Mouse (Mus musculus): ENCODE data around the gene Stpg4. TPM values are rescaled to one million over a fixed set of nuclear protein-coding genes. Genes with fewer than 3 reads are reported as not detected.

Gene Stpg4
- total RNA-seq (2017), result not detected in 3 replicates

GRCm38 (mm10) chr17:87427511-87427910, at the start of gene Stpg4:
Gene Stpg4, minus strand, starts transcription at chr17:87427741.
- no peak for ATAC-seq (replicated peaks; ENCODE audit: insufficient number of reproducible peaks, low FRiP score, low TSS enrichment, poor library complexity, severe bottlenecking)

DNA sequence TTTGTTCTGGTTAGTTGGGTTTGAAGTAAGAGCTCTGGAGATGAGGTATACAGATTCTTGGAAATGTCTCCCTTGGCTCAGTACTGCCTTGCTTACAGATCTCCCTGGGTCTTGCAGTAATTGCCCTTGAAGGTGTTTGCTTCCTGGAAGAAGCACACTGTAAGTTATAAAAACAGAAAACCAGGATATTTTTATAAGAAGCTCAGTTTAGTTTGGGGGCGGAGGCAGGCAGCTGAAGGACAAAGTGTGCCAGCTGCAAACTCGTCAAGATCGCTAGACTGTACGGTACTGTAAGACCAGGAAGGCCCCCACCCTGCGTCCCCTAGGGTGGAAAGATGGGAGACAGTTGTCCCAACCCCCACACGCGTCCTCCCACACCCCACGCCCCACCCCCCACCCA, 47.8 kb upstream of the Stpg4 start:
- ATAC-seq (replicated peaks; ENCODE audit: insufficient number of reproducible peaks, low FRiP score, low TSS enrichment, poor library complexity, severe bottlenecking), result no peak

DNA sequence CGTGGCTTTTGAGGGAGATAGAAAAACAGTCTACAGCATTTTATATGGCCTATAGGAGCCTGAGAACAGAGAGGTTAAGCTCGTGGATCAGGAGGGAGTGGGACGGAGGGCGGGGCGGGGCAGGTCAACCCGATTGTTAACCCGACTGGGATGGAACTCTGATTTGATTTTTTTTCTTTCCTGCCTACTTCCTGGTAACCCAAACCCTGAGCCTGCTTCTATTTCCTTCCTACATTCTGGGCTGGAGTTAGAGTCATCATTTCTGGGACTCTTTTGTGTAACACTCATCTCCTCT, 46.9 kb upstream of the Stpg4 start:
- no peak for ATAC-seq (replicated peaks; ENCODE audit: insufficient number of reproducible peaks, low FRiP score, low TSS enrichment, poor library complexity, severe bottlenecking)

- ATAC-seq (replicated peaks; ENCODE audit: insufficient number of reproducible peaks, low FRiP score, low TSS enrichment, poor library complexity, severe bottlenecking), result peak; percentile 72
Observed at GRCm38 (mm10) chr17:87473736-87474500, 46.4 kb upstream of the Stpg4 start.

DNA sequence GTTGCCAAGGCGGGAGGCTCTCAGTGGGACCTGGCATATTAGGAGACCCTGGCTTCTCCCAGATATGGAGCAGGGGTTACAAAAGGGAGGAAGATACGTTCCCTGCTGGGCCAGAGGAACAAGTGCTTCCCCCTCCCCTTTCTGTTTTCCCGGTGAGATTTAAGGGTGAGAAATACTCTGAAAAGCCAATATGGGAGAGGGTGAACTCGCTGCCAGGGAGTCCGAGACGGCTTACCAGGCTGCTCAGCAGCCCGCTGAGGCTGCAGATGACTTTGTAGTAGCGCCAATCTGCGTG, 45.8 kb upstream of the Stpg4 start:
- ATAC-seq (replicated peaks; ENCODE audit: insufficient number of reproducible peaks, low FRiP score, low TSS enrichment, poor library complexity, severe bottlenecking), result no peak

DNA sequence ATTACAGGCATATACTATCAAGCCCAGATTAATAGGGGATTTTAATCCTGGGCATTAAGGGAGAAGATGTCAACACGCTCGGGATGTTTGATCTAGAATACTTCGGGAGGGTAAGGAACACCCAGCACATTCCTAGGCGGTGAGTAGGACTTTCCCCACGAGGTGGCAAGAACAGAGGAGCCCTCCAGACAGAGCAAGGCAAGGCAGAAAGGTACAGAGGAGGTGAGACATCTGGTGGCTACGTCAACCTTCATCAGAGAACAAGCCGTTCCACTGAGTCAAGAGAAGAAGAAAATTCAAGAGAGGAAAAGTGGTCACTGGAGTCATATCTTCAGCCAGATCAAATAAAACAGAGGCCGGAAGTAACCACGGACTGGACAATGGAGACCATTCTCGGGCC, 45.3 kb upstream of the Stpg4 start:
- no peak for ATAC-seq (replicated peaks; ENCODE audit: insufficient number of reproducible peaks, low FRiP score, low TSS enrichment, poor library complexity, severe bottlenecking)

DNA sequence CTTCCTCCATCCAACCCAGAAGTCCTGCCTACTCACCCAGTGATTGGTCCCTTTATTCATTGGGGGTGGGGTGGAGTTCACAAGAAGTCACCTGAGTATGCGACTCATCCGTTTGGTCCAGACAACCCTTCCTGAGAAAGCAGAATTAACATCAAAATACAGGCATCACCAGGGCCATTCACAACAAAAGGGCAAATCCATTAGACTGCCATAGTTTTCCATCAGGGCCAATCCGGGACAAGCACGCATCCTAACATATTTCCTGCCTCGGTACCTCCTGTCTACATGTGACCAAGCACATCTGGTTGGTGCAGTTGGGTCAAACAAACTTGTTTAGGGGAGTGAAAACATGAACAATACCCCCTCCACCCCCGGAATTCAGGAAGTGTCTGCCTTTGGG, 44.1 kb upstream of the Stpg4 start:
- no peak for ATAC-seq (replicated peaks; ENCODE audit: insufficient number of reproducible peaks, low FRiP score, low TSS enrichment, poor library complexity, severe bottlenecking)

GRCm38 (mm10) chr17:87470797-87471196, 43.3 kb upstream of the Stpg4 start:
- ATAC-seq (replicated peaks; ENCODE audit: insufficient number of reproducible peaks, low FRiP score, low TSS enrichment, poor library complexity, severe bottlenecking), result no peak

- ATAC-seq (replicated peaks; ENCODE audit: insufficient number of reproducible peaks, low FRiP score, low TSS enrichment, poor library complexity, severe bottlenecking), result no peak
Observed at GRCm38 (mm10) chr17:87470282-87470681, 42.7 kb upstream of the Stpg4 start.

DNA sequence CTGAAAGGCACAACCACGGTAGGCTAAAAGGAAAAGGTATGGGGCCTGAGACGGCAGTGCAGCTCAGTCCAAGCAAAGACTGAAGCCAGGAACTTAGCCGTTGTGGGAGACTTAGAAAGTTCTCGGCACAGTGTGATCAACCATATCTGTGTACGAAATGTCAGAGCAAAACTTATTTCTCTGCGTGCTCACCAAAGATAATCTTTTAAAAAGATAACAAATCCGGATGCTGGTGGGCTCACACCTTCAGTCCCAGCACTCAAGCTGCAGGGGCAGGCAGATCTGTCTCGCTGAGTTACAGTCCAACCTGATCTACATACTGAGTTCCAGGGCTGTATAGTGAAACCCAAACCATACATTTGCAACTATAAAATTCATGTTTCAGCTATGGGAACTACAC, 41.9 kb upstream of the Stpg4 start:
- ATAC-seq (replicated peaks; ENCODE audit: insufficient number of reproducible peaks, low FRiP score, low TSS enrichment, poor library complexity, severe bottlenecking), result no peak

DNA sequence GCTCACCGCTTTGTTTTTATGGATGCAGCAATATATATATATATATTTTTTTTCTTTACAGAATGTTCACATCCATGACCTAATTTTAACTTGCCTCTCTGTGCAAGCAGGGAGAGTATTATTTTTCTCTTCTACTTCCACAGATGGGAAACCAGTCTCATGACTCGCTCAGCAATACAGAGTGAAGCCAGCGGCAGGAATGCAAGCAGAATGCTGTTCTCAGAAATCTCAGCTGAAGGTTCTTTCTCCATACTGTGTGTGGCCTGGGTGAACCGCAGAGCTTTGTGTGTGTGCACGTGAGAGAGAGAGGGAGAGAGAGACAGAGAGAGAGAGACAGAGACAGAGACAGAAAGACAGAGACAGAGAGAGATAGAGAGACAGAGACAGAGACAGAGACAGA, 41.1 kb upstream of the Stpg4 start:
- no peak for ATAC-seq (replicated peaks; ENCODE audit: insufficient number of reproducible peaks, low FRiP score, low TSS enrichment, poor library complexity, severe bottlenecking)

GRCm38 (mm10) chr17:87461499-87461896, 34.0 kb upstream of the Stpg4 start:
- no peak for ATAC-seq (replicated peaks; ENCODE audit: insufficient number of reproducible peaks, low FRiP score, low TSS enrichment, poor library complexity, severe bottlenecking)

DNA sequence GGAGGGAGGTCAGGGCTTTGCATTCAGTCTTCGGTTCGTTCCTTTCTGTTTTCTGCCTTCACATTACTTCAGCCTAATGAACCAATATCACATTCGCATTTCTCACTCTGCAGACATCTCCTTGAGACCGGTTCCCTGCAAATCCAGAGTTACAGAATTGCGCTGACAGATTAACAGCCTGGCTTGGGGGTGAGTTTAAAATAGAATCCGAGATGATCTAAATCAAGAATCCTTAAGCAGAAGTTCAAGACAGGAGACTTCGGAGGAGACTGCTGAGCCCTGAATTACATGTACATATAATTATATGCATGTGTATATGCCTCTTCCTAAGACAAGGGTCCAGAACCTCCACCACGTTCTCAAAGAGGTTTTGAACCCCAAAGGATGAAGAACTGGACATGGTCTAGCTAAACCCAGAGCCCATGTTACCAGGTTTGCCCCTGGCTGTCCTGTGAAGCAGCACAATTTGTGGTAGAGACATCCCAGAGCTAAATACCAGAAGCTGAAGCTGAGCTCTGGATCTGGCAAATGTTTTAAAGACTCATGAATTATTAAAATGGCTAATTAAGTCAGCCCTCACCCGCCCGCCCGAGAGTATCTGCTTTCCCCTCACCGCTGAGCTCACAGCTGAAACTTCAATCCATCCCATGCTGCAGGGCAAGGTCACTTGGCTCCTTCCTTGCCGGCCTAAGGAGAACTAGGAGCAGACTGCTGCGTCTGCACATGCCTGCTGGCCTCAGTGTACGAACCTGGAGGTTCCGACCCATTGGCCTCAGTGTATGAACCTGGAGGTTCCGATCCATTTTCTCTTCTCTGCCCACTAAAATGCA, 33.3 kb upstream of the Stpg4 start:
- ATAC-seq (replicated peaks; ENCODE audit: insufficient number of reproducible peaks, low FRiP score, low TSS enrichment, poor library complexity, severe bottlenecking), result no peak

- no peak for ATAC-seq (replicated peaks; ENCODE audit: insufficient number of reproducible peaks, low FRiP score, low TSS enrichment, poor library complexity, severe bottlenecking)
Observed at GRCm38 (mm10) chr17:87459750-87460668, 32.5 kb upstream of the Stpg4 start.

- ATAC-seq (replicated peaks; ENCODE audit: insufficient number of reproducible peaks, low FRiP score, low TSS enrichment, poor library complexity, severe bottlenecking), result peak; percentile 46
Observed at GRCm38 (mm10) chr17:87458911-87459749, 31.6 kb upstream of the Stpg4 start.

- ATAC-seq (replicated peaks; ENCODE audit: insufficient number of reproducible peaks, low FRiP score, low TSS enrichment, poor library complexity, severe bottlenecking), result no peak
Observed at GRCm38 (mm10) chr17:87457961-87458360, 30.4 kb upstream of the Stpg4 start.

- ATAC-seq (replicated peaks; ENCODE audit: insufficient number of reproducible peaks, low FRiP score, low TSS enrichment, poor library complexity, severe bottlenecking), result no peak
Observed at GRCm38 (mm10) chr17:87454121-87454520, 26.6 kb upstream of the Stpg4 start.

DNA sequence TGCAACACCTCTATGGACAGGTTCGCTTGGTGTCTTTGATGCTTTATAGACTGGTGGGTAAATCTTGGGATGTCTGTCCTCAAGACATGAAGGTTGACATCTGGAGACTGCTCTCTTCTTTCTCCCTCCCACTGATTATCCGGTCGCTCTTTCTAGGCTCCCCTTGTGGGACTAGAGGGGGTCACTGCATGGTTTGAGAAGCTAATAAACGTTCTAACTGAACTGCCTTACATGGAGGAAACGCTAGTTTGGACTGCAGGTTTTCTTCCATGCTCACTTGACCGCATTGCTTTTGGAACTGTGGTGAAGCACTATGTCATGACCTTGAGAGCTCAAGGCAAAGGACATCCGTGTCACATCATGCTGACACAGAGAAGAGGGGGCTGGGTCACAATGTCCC, 25.8 kb upstream of the Stpg4 start:
- ATAC-seq (replicated peaks; ENCODE audit: insufficient number of reproducible peaks, low FRiP score, low TSS enrichment, poor library complexity, severe bottlenecking), result no peak

GRCm38 (mm10) chr17:87448881-87449280, 21.3 kb upstream of the Stpg4 start:
- no peak for ATAC-seq (replicated peaks; ENCODE audit: insufficient number of reproducible peaks, low FRiP score, low TSS enrichment, poor library complexity, severe bottlenecking)

All from monocyte, adult 5-6 weeks (primary cell).